Mouse (Mus musculus): Measurements from ENCODE around the gene Sugct.

GRCm38 (mm10) chr13:17185253-17185652 is 510.1 kb downstream of the Sugct start:
- TF ChIP-seq TAL1 (IDR thresholded peaks at IDR 0.05; ENCODE audit: low read length) (no peak), GATA1 (IDR thresholded peaks at IDR 0.05; ENCODE audit: low read length) (no peak)
